Mouse (Mus musculus) testis, adult 2 months (tissue): ENCODE measurements at regions not wholly inside any gene's neighbourhood (a gene's known extent, or its start where the extent isn't known, plus 50 kb on each side); places are given as distances from the start of the nearest gene placed in this dataset.
A peak's percentile ranks its signal among the peaks of the same experiment; 100 is the strongest.

Source experiments
- CTCF ChIP-seq: fragments of 200-500 bp; IDR thresholded peaks from 2 replicates; pipeline ENCODE4 v1.5.1; 2012; ENCODE audit warnings: low read depth, mild to moderate bottlenecking, inconsistent platforms, low read length, moderate library complexity; ENCODE audit not compliant: control insufficient read depth, insufficient read depth, insufficient replicate concordance
- POLR2A ChIP-seq: fragments of 200-500 bp; IDR thresholded peaks from 2 replicates; pipeline ENCODE4 v1.6.1; 2012; ENCODE audit warnings: low read depth, mild to moderate bottlenecking, inconsistent platforms, low read length, moderate library complexity; ENCODE audit not compliant: control insufficient read depth

- TF ChIP-seq POLR2A (no peak), CTCF (peak; percentile 16; the same call in 1 of the 2 replicates)
These were observed 65.1 kb upstream of the Atp11b start for GRCm38 (mm10) chr3:35688781-35689180.
